Mouse (Mus musculus) thymus, adult 2 months (tissue): ENCODE results near the gene Tbx21.

Experiments
- CTCF ChIP-seq: fragments of 200-500 bp; IDR thresholded peaks from 2 replicates; pipeline ENCODE4 v1.5.1; 2012; ENCODE audit warnings: mild to moderate bottlenecking, control low read depth, low read length, moderate library complexity, borderline replicate concordance; ENCODE audit not compliant: control insufficient read depth, poor library complexity, insufficient read depth; ENCODE audit errors: extremely low read depth
- POLR2A ChIP-seq: fragments of 200-500 bp; IDR thresholded peaks from 2 replicates; pipeline ENCODE4 v1.6.1; 2012; ENCODE audit warnings: mild to moderate bottlenecking, low read length, control low read depth, moderate library complexity; ENCODE audit not compliant: control insufficient read depth, poor library complexity, insufficient read depth; ENCODE audit errors: extremely low read depth

DNA sequence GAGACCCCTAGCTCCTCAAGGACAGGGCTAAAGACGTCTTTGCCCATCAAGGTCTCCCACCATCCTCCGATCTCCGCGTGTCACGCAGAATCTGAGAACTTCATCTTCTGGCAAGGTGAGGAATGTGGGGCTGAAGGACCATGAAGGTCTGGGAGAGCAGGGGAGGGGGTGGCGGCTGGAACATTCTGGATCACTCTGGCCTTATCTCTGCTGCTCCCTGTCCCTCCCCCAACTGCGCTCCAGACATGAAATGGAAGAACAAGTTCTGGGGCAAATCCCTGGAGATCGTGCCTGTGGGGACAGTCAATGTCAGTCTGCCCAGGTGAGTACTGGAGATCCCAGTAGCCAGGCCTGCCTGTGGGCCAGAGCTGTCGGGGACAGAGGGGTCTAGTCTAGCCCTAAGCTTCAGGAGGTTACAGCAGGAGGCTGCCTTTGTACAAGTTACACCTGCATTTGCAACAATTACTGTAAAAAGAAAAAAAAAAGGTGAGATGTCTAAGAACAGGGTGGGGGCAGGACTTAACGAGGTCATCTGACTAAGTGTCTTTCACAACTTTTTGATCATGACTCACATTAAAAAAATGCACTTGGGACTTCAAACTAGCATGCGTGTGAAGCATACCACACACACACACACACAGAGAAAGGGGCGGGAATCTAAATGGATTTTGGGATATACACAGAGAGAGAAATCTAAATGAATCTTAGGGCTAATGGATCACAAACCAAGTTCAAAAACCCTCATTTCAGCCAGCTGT lies 49.4 kb downstream of the Tbx21 start:
- TF ChIP-seq CTCF = no peak
- TF ChIP-seq POLR2A = no peak
